Comparison of ENCODE assay signal across 17 mouse cellular contexts in genomic region chr10:73519438-73519837, GRCm38 (mm10).
"Had no signal": no experiment of that assay in that cellular context is flagged by ENCODE, and none has a peak within 500 bp of the region (broad histone marks: within the 10 kb centered on the region; RNA-seq: fewer than 3 reads in every experiment).

No protein-coding gene starts in this region.

- DNase-seq: kidney, postnatal 25 days; layer of hippocampus, postnatal 36 days; liver, embryonic 13.5 days; lung, adult 2 months; lung, postnatal 14 days; lung, postnatal 4 days; retina, postnatal 1 day; thymus, adult 18-20 months; thymus, postnatal 14 days; thymus, postnatal 4 days had no signal

- H3K9me3 ChIP-seq: limb, embryonic 13.5 days; liver, embryonic 13.5 days; midbrain, embryonic 12.5 days; midbrain, embryonic 15.5 days; neural tube, embryonic 13.5 days had no signal

- H3K4me1 ChIP-seq: liver, embryonic 13.5 days; midbrain, embryonic 12.5 days; midbrain, embryonic 15.5 days; neural tube, embryonic 13.5 days had no signal

- H3K36me3 ChIP-seq: limb, embryonic 13.5 days; liver, embryonic 13.5 days; midbrain, embryonic 12.5 days; midbrain, embryonic 15.5 days; neural tube, embryonic 13.5 days had no signal

- H3K9ac ChIP-seq: limb, embryonic 13.5 days; liver, embryonic 13.5 days; midbrain, embryonic 12.5 days; midbrain, embryonic 15.5 days; neural tube, embryonic 13.5 days had no signal

- H3K27me3 ChIP-seq: limb, embryonic 13.5 days; liver, embryonic 13.5 days; midbrain, embryonic 12.5 days; midbrain, embryonic 15.5 days; neural tube, embryonic 13.5 days had no signal

- H3K4me3 ChIP-seq: layer of hippocampus, adult 2 months; left cerebral cortex, adult 2 months; limb, embryonic 13.5 days; liver, embryonic 13.5 days; midbrain, embryonic 12.5 days; midbrain, embryonic 15.5 days; neural tube, embryonic 13.5 days had no signal

- H3K27ac ChIP-seq: kidney, postnatal 0 days; layer of hippocampus, adult 2 months; left cerebral cortex, adult 2 months; limb, embryonic 13.5 days; liver, embryonic 13.5 days; midbrain, embryonic 12.5 days; midbrain, embryonic 15.5 days; neural tube, embryonic 13.5 days had no signal

- ATAC-seq: midbrain, embryonic 15.5 days had no signal

- H3K4me2 ChIP-seq: limb, embryonic 13.5 days; liver, embryonic 13.5 days; midbrain, embryonic 12.5 days; midbrain, embryonic 15.5 days; neural tube, embryonic 13.5 days had no signal
